Mouse (Mus musculus): ENCODE results near the gene Gm21764. TPM values are rescaled to one million over a fixed set of nuclear protein-coding genes. Genes with fewer than 3 reads are reported as not detected.
"Not testable (repeated sequence)": the region's sequence is repeated elsewhere in the genome, so short reads cannot be mapped to it uniquely, and the experiment has no call there.

Gm21764 gene
- not detected for total RNA-seq (2021)
- long read RNA-seq, experiment 1, result 0 reads
- long read RNA-seq, experiment 2, result 0 reads

DNA sequence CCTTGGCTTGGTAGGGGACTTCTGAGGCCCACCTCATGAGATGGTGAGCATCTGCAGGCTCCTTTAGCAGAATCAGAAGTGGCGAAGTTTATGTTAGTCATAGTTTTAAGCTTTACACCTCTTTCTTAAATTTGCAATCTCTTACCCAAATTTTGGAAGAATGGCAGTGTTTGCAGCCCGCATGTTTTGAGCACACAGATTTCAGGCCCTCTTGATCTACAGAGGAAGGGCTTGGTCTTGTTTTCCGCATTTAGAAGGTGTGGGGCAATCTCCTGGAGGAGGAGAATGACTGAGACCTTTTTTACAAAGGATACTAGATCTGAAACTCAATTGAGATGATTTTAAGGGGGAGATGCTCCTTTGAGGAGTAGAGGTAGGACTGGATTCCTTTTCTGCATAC lies at the start of gene Gm21764:
Gm21764 (minus strand) TSS at position 101 of the 400 bp plus-strand sequence.
- not testable (repeated sequence) for DNase-seq (ENCODE audit: low spot score in 2 of 2)

DNA sequence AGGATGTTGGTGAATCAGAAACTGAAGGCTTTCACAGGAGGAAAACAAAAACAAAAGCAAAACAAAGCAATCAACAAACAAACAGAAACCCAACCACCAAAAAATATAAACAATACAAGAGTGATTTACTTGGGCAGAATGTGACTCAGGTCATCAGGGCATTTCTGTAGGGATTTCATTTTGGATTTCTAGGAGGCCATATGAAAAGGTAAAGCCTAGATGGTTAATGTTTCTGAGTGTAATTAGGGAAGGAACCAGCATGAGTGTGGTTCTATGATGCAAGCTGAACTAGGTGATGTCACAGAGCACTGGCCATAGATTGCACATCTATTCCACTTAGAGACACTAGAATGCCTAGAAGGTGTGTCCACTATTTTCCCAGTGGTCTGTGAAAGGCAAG lies 27.2 kb upstream of the Gm21764 start, which contains the start of gene Ssty1:
Ssty1 (plus strand) TSS at position 301 of the 400 bp plus-strand sequence.
- DNase-seq (ENCODE audit: low spot score in 2 of 2), result not testable (repeated sequence)

Other genes starting within 250 kb of the Gm21764 start
- gene Gm21904, start 215.5 kb downstream of the Gm21764 start, total RNA-seq (2021), result not detected
- not detected for gene Gm20772, start 187.1 kb downstream of the Gm21764 start, total RNA-seq (2021)
- not detected for gene Gm20831, start 187.1 kb downstream of the Gm21764 start, total RNA-seq (2021)
- not detected for gene Srsy, start 124.5 kb downstream of the Gm21764 start, total RNA-seq (2021)
- not detected for gene Ssty1, start 27.3 kb upstream of the Gm21764 start, total RNA-seq (2021)